Mouse (Mus musculus): ENCODE measurements around the gene Fubp1.

- TF ChIP-seq POLR2A (IDR thresholded peaks at IDR 0.05; ENCODE audit: borderline replicate concordance, low read depth, low read length) (no peak), CTCF (IDR thresholded peaks at IDR 0.05; ENCODE audit: low read depth, low read length) (no peak)
Measured at GRCm38 (mm10) chr3:152257528-152257927, 47.3 kb downstream of the Fubp1 start.
